Mouse (Mus musculus): ENCODE measurements at regions not wholly inside any gene's neighbourhood (a gene's known extent, or its start where the extent isn't known, plus 50 kb on each side); places are given as distances from the start of the nearest gene placed in this dataset.

GRCm38 (mm10) chr3:34761162-34761769 lies 111.1 kb downstream of the Sox2 start:
- Histone ChIP-seq H3K27me3 (replicated peaks) (no peaks in the 10 kb centered on the region), H3K4me1 (no peaks in the 10 kb centered on the region), H3K9me3 (peaks cover 47% of the 10 kb centered on the region), H3K36me3 (replicated peaks; ENCODE audit: low read length) (no peaks in the 10 kb centered on the region), H3K4me3 (replicated peaks) (no peak overlapping the region)
- TF ChIP-seq GATA1 (IDR thresholded peaks at IDR 0.05; ENCODE audit: borderline replicate concordance, low read length) (no peak), FLI1 (IDR thresholded peaks at IDR 0.05; ENCODE audit: low read length) (no peak)

- H3K9me3 ChIP-seq: peaks cover 52% of the 10 kb centered on the region
- H3K27me3 ChIP-seq (replicated peaks): no peaks in the 10 kb centered on the region
- no peak for TF ChIP-seq FLI1 (IDR thresholded peaks at IDR 0.05; ENCODE audit: low read length)
- TF ChIP-seq GATA1 (IDR thresholded peaks at IDR 0.05; ENCODE audit: borderline replicate concordance, low read length): no peak
Measured at GRCm38 (mm10) chr3:34761783-34762182, 111.6 kb downstream of the Sox2 start.

GRCm38 (mm10) chr3:34764559-34764958 lies 114.4 kb downstream of the Sox2 start:
- TF ChIP-seq GATA1 (IDR thresholded peaks at IDR 0.05; ENCODE audit: borderline replicate concordance, low read length) (no peak), FLI1 (IDR thresholded peaks at IDR 0.05; ENCODE audit: low read length) (no peak)
- H3K27me3 ChIP-seq (replicated peaks): no peaks in the 10 kb centered on the region
- peaks cover 56% of the 10 kb centered on the region for H3K9me3 ChIP-seq
- H3K4me1 ChIP-seq: no peaks in the 10 kb centered on the region
- no peak overlapping the region for H3K4me3 ChIP-seq (replicated peaks)
- H3K36me3 ChIP-seq (replicated peaks; ENCODE audit: low read length): no peaks in the 10 kb centered on the region

More at GRCm38 (mm10) chr3:34761783-34762182, 111.6 kb downstream of the Sox2 start:
- Histone ChIP-seq H3K4me3 (replicated peaks) (no peak overlapping the region), H3K4me1 (no peaks in the 10 kb centered on the region), H3K36me3 (replicated peaks; ENCODE audit: low read length) (no peaks in the 10 kb centered on the region)

GRCm38 (mm10) chr3:34765151-34765550 lies 114.9 kb downstream of the Sox2 start:
- TF ChIP-seq FLI1 (IDR thresholded peaks at IDR 0.05; ENCODE audit: low read length): no peak
- no peaks in the 10 kb centered on the region for H3K27me3 ChIP-seq (replicated peaks)
- peaks cover 52% of the 10 kb centered on the region for H3K9me3 ChIP-seq
- no peaks in the 10 kb centered on the region for H3K36me3 ChIP-seq (replicated peaks; ENCODE audit: low read length)
- H3K4me1 ChIP-seq: no peaks in the 10 kb centered on the region
- peak overlapping the region; percentile 23 for H3K4me3 ChIP-seq (replicated peaks)

GRCm38 (mm10) chr3:34769818-34770217 lies 119.6 kb downstream of the Sox2 start:
- H3K9me3 ChIP-seq: peaks cover 39% of the 10 kb centered on the region
- no peak for TF ChIP-seq FLI1 (IDR thresholded peaks at IDR 0.05; ENCODE audit: low read length)
- TF ChIP-seq GATA1 (IDR thresholded peaks at IDR 0.05; ENCODE audit: borderline replicate concordance, low read length): no peak
- no peaks in the 10 kb centered on the region for H3K36me3 ChIP-seq (replicated peaks; ENCODE audit: low read length)

GRCm38 (mm10) chr3:34770271-34770670 lies 120.1 kb downstream of the Sox2 start:
- no peak for TF ChIP-seq GATA1 (IDR thresholded peaks at IDR 0.05; ENCODE audit: borderline replicate concordance, low read length)
- no peak for TF ChIP-seq FLI1 (IDR thresholded peaks at IDR 0.05; ENCODE audit: low read length)
- Histone ChIP-seq H3K36me3 (replicated peaks; ENCODE audit: low read length) (no peaks in the 10 kb centered on the region), H3K4me1 (no peaks in the 10 kb centered on the region), H3K9me3 (peaks cover 39% of the 10 kb centered on the region), H3K27me3 (replicated peaks) (no peaks in the 10 kb centered on the region), H3K4me3 (replicated peaks) (no peak overlapping the region)

More at GRCm38 (mm10) chr3:34769818-34770217, 119.6 kb downstream of the Sox2 start:
- no peaks in the 10 kb centered on the region for H3K4me1 ChIP-seq
- no peaks in the 10 kb centered on the region for H3K27me3 ChIP-seq (replicated peaks)
- H3K4me3 ChIP-seq (replicated peaks): no peak overlapping the region

- H3K36me3 ChIP-seq (replicated peaks; ENCODE audit: low read length): no peaks in the 10 kb centered on the region
- H3K9me3 ChIP-seq: peaks cover 41% of the 10 kb centered on the region
- TF ChIP-seq FLI1 (IDR thresholded peaks at IDR 0.05; ENCODE audit: low read length) (no peak), GATA1 (IDR thresholded peaks at IDR 0.05; ENCODE audit: borderline replicate concordance, low read length) (no peak)
- no peaks in the 10 kb centered on the region for H3K27me3 ChIP-seq (replicated peaks)
- H3K4me1 ChIP-seq: no peaks in the 10 kb centered on the region
- H3K4me3 ChIP-seq (replicated peaks): no peak overlapping the region
Measured at GRCm38 (mm10) chr3:34772035-34772434, 121.8 kb downstream of the Sox2 start.

- no peaks in the 10 kb centered on the region for H3K4me1 ChIP-seq
- H3K4me3 ChIP-seq (replicated peaks): no peak overlapping the region
- no peaks in the 10 kb centered on the region for H3K27me3 ChIP-seq (replicated peaks)
- H3K36me3 ChIP-seq (replicated peaks; ENCODE audit: low read length): no peaks in the 10 kb centered on the region
- TF ChIP-seq FLI1 (IDR thresholded peaks at IDR 0.05; ENCODE audit: low read length): no peak
- TF ChIP-seq GATA1 (IDR thresholded peaks at IDR 0.05; ENCODE audit: borderline replicate concordance, low read length): no peak
- H3K9me3 ChIP-seq: peaks cover 41% of the 10 kb centered on the region
Measured at GRCm38 (mm10) chr3:34773678-34774425, 123.6 kb downstream of the Sox2 start.

- no peaks in the 10 kb centered on the region for H3K36me3 ChIP-seq (replicated peaks; ENCODE audit: low read length)
- H3K27me3 ChIP-seq (replicated peaks): no peaks in the 10 kb centered on the region
- H3K4me1 ChIP-seq: no peaks in the 10 kb centered on the region
- H3K4me3 ChIP-seq (replicated peaks): no peak overlapping the region
- TF ChIP-seq FLI1 (IDR thresholded peaks at IDR 0.05; ENCODE audit: low read length): no peak
- no peak for TF ChIP-seq GATA1 (IDR thresholded peaks at IDR 0.05; ENCODE audit: borderline replicate concordance, low read length)
- H3K9me3 ChIP-seq: peaks cover 34% of the 10 kb centered on the region
Measured at GRCm38 (mm10) chr3:34781770-34782169, 131.6 kb downstream of the Sox2 start.

- Histone ChIP-seq H3K4me3 (replicated peaks) (peak overlapping the region; percentile 9), H3K36me3 (replicated peaks; ENCODE audit: low read length) (no peaks in the 10 kb centered on the region), H3K4me1 (no peaks in the 10 kb centered on the region), H3K27me3 (replicated peaks) (no peaks in the 10 kb centered on the region), H3K9me3 (peaks cover 36% of the 10 kb centered on the region)
- TF ChIP-seq GATA1 (IDR thresholded peaks at IDR 0.05; ENCODE audit: borderline replicate concordance, low read length): no peak
- TF ChIP-seq FLI1 (IDR thresholded peaks at IDR 0.05; ENCODE audit: low read length): no peak
Measured at GRCm38 (mm10) chr3:34783398-34783797, 133.2 kb downstream of the Sox2 start.

All from megakaryocyte, embryonic 14.5 days (primary cell).